Mouse (Mus musculus) embryonic facial prominence, embryonic 14.5 days (tissue): ENCODE data around the gene Fzd4. TPM values are rescaled to one million over a fixed set of nuclear protein-coding genes. Genes with fewer than 3 reads are reported as not detected.

Experiments
- ATAC-seq: fragments of 200-750 bp; cut with Nextera tagmentation; 2 replicates; pipeline ENCODE4 v1.8.0; 2017; ENCODE audit warnings: low read depth, moderate number of reproducible peaks, moderate TSS enrichment
- DNase-seq: peaks from one replicate; pipeline ENCODE4 v3.0.0-alpha.2; 2015; ENCODE audit warnings: low spot score
- H3K27ac ChIP-seq: fragments of 300-500 bp; sonication (generic); replicated peaks from 2 replicates; pipeline ENCODE4 v1.5.1; 2014; ENCODE audit warnings: low read depth, mild to moderate bottlenecking, low read length, moderate library complexity
- H3K27me3 ChIP-seq: fragments of 300-500 bp; sonication (generic); replicated peaks from 2 replicates; pipeline ENCODE4 v1.6.1; 2014; ENCODE audit warnings: low read length; ENCODE audit not compliant: control insufficient read depth, insufficient read depth
- H3K36me3 ChIP-seq: fragments of 300-500 bp; sonication (generic); 2 replicates; pipeline ENCODE4 v1.6.1; 2014; ENCODE audit warnings: low read length, mixed read lengths; ENCODE audit not compliant: control insufficient read depth, insufficient read depth
- H3K4me1 ChIP-seq: fragments of 300-500 bp; sonication (generic); 2 replicates; pipeline ENCODE4 v1.6.1; 2014; ENCODE audit warnings: antibody characterized with exemption, low read length; ENCODE audit not compliant: control insufficient read depth, insufficient read depth
- H3K4me2 ChIP-seq: fragments of 300-500 bp; sonication (generic); 2 replicates; pipeline ENCODE4 v1.6.1; 2014; ENCODE audit warnings: low read depth, mild to moderate bottlenecking, low read length, moderate library complexity, mixed read lengths
- H3K4me3 ChIP-seq: fragments of 300-500 bp; sonication (generic); 2 replicates; pipeline ENCODE4 v1.5.1; 2014; ENCODE audit warnings: low read depth, mild to moderate bottlenecking, low read length
- H3K9ac ChIP-seq: fragments of 300-500 bp; sonication (generic); 2 replicates; pipeline ENCODE4 v1.6.1; 2014; ENCODE audit warnings: low read depth, mild to moderate bottlenecking, low read length, moderate library complexity, mixed read lengths
- H3K9me3 ChIP-seq: fragments of 300-500 bp; sonication (generic); 2 replicates; pipeline ENCODE4 v1.6.1; 2016; ENCODE audit warnings: low read length; ENCODE audit not compliant: control insufficient read depth
- WGBS: fragments of 180-500 bp; shearing (Covaris S2); extraction: QIAGEN DNeasy Blood & Tissue Kit; methylation state at CpG from one replicate; pipeline ENCODE4 v1.1.7; 2014; 5-methylcytosine and 5-hydroxymethylcytosine counted together
- polyA plus RNA-seq: library from polyadenylated mRNA; unstranded; fragments of >200 nt; fragmentation: Nextera tagmentation; extraction: Ambion mirVana; gene quantifications from 2 replicates; pipeline ENCODE4 v1.2.1, GENCODE M21; 2014

The Fzd4 gene
- polyA plus RNA-seq, 1 experiment from 2014 or later, result 20.2 TPM

- H3K27me3 ChIP-seq, result no peaks in the 10 kb centered on the region
- H3K4me1 ChIP-seq, result 0 out of 2 replicates have a peak, but pooled peaks cover 5% of the 10 kb centered on the region
- ATAC-seq, result no peak
- H3K9ac ChIP-seq, result no peak overlapping the region
- no peak overlapping the region for H3K4me3 ChIP-seq
- WGBS, result 96% methylated on average over 1 of the region's 1 CpGs
- no peak overlapping the region for H3K27ac ChIP-seq
- H3K4me2 ChIP-seq, result no peak overlapping the region
- H3K9me3 ChIP-seq, result 0 out of 2 replicates have a peak, but pooled peaks cover 5% of the 10 kb centered on the region
- H3K36me3 ChIP-seq, result no peaks in the 10 kb centered on the region
- DNase-seq, result no peak
Measured at GRCm38 (mm10) chr7:89392825-89393224, 11.3 kb upstream of the Fzd4 start.

GRCm38 (mm10) chr7:89395399-89395798, 8.8 kb upstream of the Fzd4 start:
- 83% methylated on average over 1 of the region's 1 CpGs for WGBS
- Histone ChIP-seq H3K4me1 (no peaks in the 10 kb centered on the region), H3K4me2 (no peak overlapping the region), H3K27ac (no peak overlapping the region), H3K9ac (no peak overlapping the region), H3K36me3 (no peaks in the 10 kb centered on the region), H3K9me3 (0 out of 2 replicates have a peak, but pooled peaks cover 5% of the 10 kb centered on the region), H3K27me3 (no peaks in the 10 kb centered on the region), H3K4me3 (no peak overlapping the region)
- ATAC-seq, result no peak
- no peak for DNase-seq

GRCm38 (mm10) chr7:89396386-89396785, 7.8 kb upstream of the Fzd4 start:
- Histone ChIP-seq H3K27me3 (no peaks in the 10 kb centered on the region), H3K9me3 (0 out of 2 replicates have a peak, but pooled peaks cover 5% of the 10 kb centered on the region), H3K27ac (no peak overlapping the region), H3K4me1 (no peaks in the 10 kb centered on the region), H3K36me3 (no peaks in the 10 kb centered on the region), H3K4me3 (no peak overlapping the region), H3K9ac (no peak overlapping the region), H3K4me2 (no peak overlapping the region)
- DNase-seq, result no peak
- no peak for ATAC-seq
- 69% methylated on average over 8 of the region's 8 CpGs for WGBS

GRCm38 (mm10) chr7:89397837-89398534, 6.2 kb upstream of the Fzd4 start:
- 0 out of 2 replicates have a peak, but pooled peaks cover 5% of the 10 kb centered on the region for H3K9me3 ChIP-seq
- 70% methylated on average over 3 of the region's 3 CpGs for WGBS
- no peak for DNase-seq
- no peak overlapping the region for H3K4me2 ChIP-seq
- H3K9ac ChIP-seq, result no peak overlapping the region
- H3K27me3 ChIP-seq, result no peaks in the 10 kb centered on the region
- no peak overlapping the region for H3K27ac ChIP-seq
- ATAC-seq, result no peak
- no peaks in the 10 kb centered on the region for H3K36me3 ChIP-seq
- H3K4me1 ChIP-seq, result no peaks in the 10 kb centered on the region
- H3K4me3 ChIP-seq, result no peak overlapping the region

GRCm38 (mm10) chr7:89400721-89401120, 3.4 kb upstream of the Fzd4 start:
- no peak for DNase-seq
- ATAC-seq, result no peak
- no peaks in the 10 kb centered on the region for H3K27me3 ChIP-seq
- H3K9ac ChIP-seq, result no peak overlapping the region
- WGBS, result 81% methylated on average over 2 of the region's 2 CpGs
- H3K27ac ChIP-seq, result no peak overlapping the region
- H3K4me1 ChIP-seq, result no peaks in the 10 kb centered on the region
- H3K4me2 ChIP-seq, result no peak overlapping the region
- H3K9me3 ChIP-seq, result no peaks in the 10 kb centered on the region
- no peak overlapping the region for H3K4me3 ChIP-seq
- no peaks in the 10 kb centered on the region for H3K36me3 ChIP-seq

GRCm38 (mm10) chr7:89401136-89401858, 2.9 kb upstream of the Fzd4 start:
- WGBS, result 42% methylated on average over 11 of the region's 11 CpGs
- Histone ChIP-seq H3K36me3 (no peaks in the 10 kb centered on the region), H3K4me1 (no peaks in the 10 kb centered on the region), H3K9ac (no peak overlapping the region), H3K4me2 (no peak overlapping the region), H3K27me3 (no peaks in the 10 kb centered on the region), H3K27ac (no peak overlapping the region), H3K9me3 (no peaks in the 10 kb centered on the region), H3K4me3 (no peak overlapping the region)
- ATAC-seq (no peak), DNase-seq (no peak)

- H3K4me2 ChIP-seq, result no peak overlapping the region
Measured at GRCm38 (mm10) chr7:89401936-89402335, 2.2 kb upstream of the Fzd4 start.

GRCm38 (mm10) chr7:89403053-89403972, 842 bp upstream of the Fzd4 start:
- Histone ChIP-seq H3K4me1 (no peaks in the 10 kb centered on the region), H3K4me3 (peak overlapping the region; percentile 85)

More at GRCm38 (mm10) chr7:89401936-89402335, 2.2 kb upstream of the Fzd4 start:
- Histone ChIP-seq H3K4me3 (no peak overlapping the region), H3K36me3 (peaks cover 1% of the 10 kb centered on the region; the same call in 1 of the 2 replicates), H3K27me3 (no peaks in the 10 kb centered on the region), H3K27ac (no peak overlapping the region), H3K4me1 (no peaks in the 10 kb centered on the region), H3K9me3 (no peaks in the 10 kb centered on the region), H3K9ac (no peak overlapping the region)
- DNase-seq (no peak), ATAC-seq (no peak)
- 78% methylated on average over 3 of the region's 3 CpGs for WGBS

More at GRCm38 (mm10) chr7:89403053-89403972, 842 bp upstream of the Fzd4 start:
- H3K9ac ChIP-seq, result peak overlapping the region; percentile 85
- peak; percentile 87 for DNase-seq
- no peaks in the 10 kb centered on the region for H3K9me3 ChIP-seq
- peak overlapping the region; percentile 74 for H3K27ac ChIP-seq
- no peaks in the 10 kb centered on the region for H3K27me3 ChIP-seq
- H3K36me3 ChIP-seq, result peaks cover 14% of the 10 kb centered on the region
- WGBS, result 4% methylated on average over 50 of the region's 52 CpGs
- ATAC-seq, result peak; percentile 85
- H3K4me2 ChIP-seq, result peak overlapping the region; percentile 99
